Mouse (Mus musculus): Measurements from ENCODE around the gene 4930467E23Rik. TPM values are rescaled to one million over a fixed set of nuclear protein-coding genes. Genes with fewer than 3 reads are reported as not detected.
"Not testable (repeated sequence)": the region's sequence is repeated elsewhere in the genome, so short reads cannot be mapped to it uniquely, and the experiment has no call there.

4930467E23Rik gene
- total RNA-seq (2021): under 1 TPM; 0.13 to 0.36 TPM
- long read RNA-seq, experiment 1: 0 reads
- long read RNA-seq, experiment 2: 0 reads

DNA sequence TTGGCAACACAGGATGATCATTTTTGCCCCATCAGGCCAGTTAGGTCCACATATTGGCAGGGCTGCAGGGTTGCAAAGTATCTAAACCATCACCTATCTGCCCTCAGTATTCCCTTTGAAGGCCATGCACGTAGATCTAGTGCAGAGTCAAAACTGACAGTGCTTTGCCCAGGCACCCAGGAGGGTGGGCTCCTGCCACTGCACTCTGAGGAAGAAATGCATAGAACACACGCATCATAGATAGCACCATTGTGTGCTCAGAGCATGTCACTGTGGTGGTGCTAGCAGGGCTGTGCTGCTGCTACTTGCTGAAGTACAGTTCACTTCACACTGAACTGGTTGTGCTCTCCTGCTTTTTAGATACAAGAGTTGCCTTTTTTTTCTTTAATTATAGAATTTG, at the start of gene 4930467E23Rik:
TSS of gene 4930467E23Rik (plus strand) at position 301 of the 400 bp plus-strand sequence.
- DNase-seq: not testable (repeated sequence)

DNA sequence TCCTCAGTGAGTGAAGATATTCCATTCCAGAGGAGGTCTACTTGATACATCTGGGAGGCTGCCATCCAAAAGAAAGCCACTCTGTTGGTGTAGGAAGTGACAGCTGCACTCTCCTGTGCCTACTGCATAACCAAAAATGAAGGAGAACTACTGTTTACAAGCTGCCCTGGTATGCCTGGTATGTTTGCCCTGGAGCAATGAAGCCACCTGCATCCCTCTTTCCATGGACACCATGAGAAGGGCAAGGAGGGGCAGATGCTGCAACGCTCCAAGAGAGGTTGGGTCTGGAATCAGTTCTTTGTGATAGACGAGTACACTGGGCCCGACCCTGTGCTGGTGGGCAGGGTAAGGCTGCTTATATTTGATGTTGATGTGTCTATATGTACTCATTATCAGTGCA, 47.1 kb upstream of the 4930467E23Rik start:
- DNase-seq: not testable (repeated sequence)

DNA sequence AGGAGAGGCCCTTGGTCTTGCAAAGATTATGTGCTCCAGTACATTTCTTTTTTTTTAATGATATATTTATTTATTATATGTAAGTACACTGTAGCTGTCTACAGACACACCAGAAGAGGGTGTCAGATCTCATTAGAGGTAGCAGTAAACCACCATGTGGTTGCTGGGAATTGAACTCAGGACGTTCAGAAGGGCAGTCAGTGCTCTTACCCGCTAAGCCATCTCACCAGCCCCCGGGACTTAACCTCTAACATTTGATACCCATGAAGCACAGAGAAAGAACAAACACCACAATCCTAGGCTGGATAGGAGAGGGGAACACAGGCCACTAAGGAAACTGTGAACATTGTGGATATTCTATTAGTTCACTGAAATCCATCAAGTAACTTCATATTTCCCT, 43.9 kb upstream of the 4930467E23Rik start:
- not testable (repeated sequence) for DNase-seq

DNA sequence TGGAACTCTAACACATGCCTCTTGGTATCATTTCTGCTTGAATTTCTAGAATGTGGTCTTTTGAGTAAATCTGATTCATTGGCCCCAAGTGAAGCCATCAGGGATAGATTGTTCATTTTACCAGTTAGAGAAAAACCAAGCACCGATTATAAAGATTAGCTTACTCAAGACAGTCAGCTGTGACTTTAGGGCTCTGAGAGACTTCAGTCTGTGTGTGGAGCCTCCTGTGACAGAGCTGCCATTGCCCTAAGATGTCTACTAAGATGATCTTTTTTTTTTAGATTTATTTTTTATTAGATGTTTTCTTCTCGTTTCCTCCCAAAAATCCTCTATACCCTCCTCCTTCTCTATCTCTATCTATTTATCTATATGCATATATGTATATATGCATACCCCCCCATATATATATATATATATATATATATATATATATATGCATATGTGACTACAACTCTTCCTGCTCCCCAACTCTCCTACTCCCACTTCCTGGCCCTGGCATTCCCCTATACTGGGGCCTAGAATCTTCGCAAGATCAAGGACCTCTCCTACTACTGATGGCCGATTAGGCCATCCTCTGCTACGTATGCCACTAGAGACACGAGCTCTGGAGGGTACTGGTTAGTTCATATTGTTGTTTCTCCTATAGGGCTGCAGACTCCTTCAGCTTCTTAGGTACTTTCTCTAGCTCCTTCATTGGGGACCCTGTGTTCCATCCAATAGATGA, 40.4 kb upstream of the 4930467E23Rik start:
- DNase-seq: not testable (repeated sequence)

DNA sequence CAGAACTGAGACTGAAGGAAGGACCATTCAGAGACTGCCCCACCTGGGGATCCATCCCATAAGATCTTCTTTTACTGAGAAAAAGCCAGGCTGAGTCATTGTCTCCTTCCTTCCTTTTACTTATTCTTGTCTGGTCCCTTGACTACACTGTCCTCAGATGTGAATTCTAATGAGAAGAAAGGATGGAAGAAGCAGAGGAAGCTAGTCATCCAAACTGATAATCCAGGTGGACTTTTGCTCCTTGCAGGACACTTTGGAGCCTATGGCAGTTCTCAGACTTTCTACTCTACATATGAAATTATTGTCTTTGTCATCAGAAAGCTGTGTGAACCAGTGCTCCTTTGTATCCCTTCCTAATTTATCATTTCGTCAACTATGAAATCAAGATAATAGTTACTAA, 39.6 kb upstream of the 4930467E23Rik start:
- DNase-seq: not testable (repeated sequence)

DNA sequence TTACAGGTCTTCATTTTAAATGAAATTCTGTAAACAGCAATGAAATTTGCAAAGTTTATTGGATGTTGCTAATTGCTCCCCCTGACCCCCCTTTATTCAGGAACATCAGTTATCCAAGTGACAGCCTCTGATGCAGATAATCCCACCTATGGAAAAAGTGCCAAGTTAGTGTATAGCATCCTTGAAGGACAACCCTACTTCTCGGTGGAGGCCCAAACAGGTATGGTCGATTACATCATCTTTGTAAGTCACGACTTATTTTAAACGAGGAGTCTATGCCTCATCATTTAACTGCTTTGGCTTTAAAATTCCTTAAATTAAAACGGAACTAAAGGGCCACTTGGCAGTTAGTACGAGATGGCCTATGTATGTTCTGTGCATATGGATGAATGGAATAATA, 38.0 kb upstream of the 4930467E23Rik start:
- not testable (repeated sequence) for DNase-seq

- not testable (repeated sequence) for DNase-seq
Observed at GRCm38 (mm10) chr8:19697497-19698077, 31.8 kb upstream of the 4930467E23Rik start.

DNA sequence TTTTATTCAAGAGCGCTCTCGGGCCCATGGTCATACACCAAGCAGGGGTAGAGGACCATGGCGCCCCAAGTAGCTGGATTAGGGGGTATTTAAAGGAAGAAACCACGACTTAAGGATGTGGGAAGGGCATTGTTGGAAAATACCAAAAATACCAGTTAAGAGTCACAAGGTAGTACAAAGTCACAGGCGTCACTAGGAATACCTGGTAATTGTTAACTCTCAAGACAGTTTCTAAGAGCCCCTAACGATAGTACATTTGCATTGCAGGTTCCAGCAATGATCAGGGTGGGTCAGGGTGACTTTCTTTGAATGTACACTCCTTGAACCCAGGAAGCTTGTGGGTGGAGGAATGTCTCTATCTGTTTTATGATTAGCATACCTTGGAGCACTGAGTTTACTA, 31.3 kb upstream of the 4930467E23Rik start:
- DNase-seq: not testable (repeated sequence)

DNA sequence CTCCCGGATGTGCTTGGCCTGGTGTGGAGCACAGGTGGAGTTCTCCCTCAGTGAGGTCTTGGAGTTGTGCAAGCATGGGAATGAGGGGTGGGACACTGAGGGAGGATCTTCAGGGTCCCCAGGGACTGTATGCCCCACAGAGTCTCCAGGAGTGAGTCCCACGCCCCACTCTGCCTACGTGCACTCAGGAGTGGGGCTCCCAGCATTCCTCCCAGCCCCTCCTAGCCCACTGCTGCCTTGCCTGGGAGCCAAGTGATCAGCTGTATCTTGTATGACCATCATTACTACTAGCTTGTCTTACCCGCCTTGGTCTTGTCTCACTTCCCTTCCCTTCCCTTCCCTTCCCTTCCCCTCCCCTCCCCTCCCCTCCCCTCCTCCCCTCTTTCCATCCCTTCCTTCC, 30.7 kb upstream of the 4930467E23Rik start:
- DNase-seq: peak; percentile 28

DNA sequence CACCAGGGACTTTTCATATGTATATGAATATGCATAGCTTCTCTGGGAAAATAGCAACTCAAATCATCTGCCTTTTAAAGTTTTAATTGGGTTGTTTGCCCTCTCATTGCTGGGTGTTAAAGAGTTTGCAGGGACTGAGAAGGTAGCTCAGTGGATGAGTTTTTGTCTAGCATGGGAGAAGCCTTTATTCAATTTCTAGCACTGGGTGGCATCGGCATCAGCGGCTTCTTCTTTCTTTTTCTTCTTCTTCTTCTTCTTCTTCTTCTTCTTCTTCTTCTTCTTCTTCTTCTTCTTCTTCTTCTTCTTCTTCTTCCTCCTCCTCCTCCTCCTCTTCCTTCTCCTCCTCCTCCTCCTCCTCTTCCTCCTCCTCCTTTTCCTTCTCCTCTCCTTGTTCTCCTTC, 28.1 kb upstream of the 4930467E23Rik start:
- not testable (repeated sequence) for DNase-seq

- not testable (repeated sequence) for DNase-seq
Observed at GRCm38 (mm10) chr8:19702276-19702675, 27.1 kb upstream of the 4930467E23Rik start.

- peak; percentile 79 to 88 for DNase-seq
Observed at GRCm38 (mm10) chr8:19702972-19703709, 26.2 kb upstream of the 4930467E23Rik start.

DNA sequence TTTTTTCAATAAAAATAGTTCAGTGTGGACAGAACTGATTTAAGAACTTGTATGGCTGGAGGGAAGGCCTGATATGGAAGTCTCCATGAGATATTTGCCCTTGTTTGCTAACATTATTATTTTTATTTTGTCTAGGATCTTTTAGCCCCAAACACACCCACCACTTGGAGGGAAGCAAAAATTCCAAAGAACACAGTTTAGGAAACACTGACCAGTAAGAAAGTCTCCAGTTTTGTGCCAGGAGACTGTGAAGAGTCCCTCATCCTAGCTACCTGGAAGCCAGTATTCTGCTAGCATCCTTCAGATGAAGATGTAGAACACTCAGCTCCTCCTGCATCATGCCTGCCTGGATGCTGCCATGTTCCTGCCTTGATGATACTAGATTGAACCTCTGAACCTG, 25.5 kb upstream of the 4930467E23Rik start:
- DNase-seq: not testable (repeated sequence)

- DNase-seq: not testable (repeated sequence)
Observed at GRCm38 (mm10) chr8:19704441-19705215, 24.7 kb upstream of the 4930467E23Rik start.

GRCm38 (mm10) chr8:19705216-19705600, 24.2 kb upstream of the 4930467E23Rik start:
- DNase-seq: not testable (repeated sequence)

- DNase-seq: not testable (repeated sequence)
Observed at GRCm38 (mm10) chr8:19706101-19706725, 23.2 kb upstream of the 4930467E23Rik start.

- DNase-seq: peak; percentile 76 to 85
Observed at GRCm38 (mm10) chr8:19706918-19707760, 22.2 kb upstream of the 4930467E23Rik start.

DNA sequence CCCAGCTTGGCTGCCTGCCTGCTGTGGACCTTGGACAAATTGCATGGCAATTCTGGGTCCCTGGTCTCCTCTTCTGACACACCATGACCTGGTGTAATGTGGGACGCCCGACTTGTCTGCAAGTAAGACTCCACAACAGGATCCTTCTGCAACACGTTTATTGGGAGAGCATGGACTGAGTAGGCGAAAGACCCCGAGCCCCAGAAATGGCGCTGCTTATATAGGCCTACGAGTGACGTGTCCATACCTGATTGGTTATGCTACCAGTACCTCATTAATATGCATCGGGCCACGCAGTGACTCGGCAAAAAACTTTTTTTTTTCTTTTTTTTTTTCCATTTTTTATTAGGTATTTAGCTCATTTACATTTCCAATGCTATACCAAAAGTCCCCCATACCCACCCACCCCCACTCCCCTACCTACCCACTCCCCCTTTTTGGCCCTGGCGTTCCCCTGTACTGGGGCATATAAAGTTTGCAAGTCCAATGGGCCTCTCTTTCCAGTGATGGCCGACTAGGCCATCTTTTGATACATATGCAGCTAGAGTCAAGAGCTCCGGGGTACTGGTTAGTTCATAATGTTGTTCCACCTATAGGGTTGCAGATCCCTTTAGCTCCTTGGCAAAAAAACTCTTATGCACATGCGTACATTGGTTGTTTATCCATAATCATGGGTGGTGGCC, 21.5 kb upstream of the 4930467E23Rik start:
- not testable (repeated sequence) for DNase-seq

GRCm38 (mm10) chr8:19708976-19709375, 20.4 kb upstream of the 4930467E23Rik start:
- not testable (repeated sequence) for DNase-seq

- not testable (repeated sequence) for DNase-seq
Observed at GRCm38 (mm10) chr8:19709488-19709887, 19.9 kb upstream of the 4930467E23Rik start.

Data from adrenal gland, postnatal 36 days (tissue).